Mouse (Mus musculus): ENCODE data around the gene Olfr642.

GRCm38 (mm10) chr7:104059215-104059614 lies 6.7 kb upstream of the Olfr642 start:
- TF ChIP-seq CTCF (IDR thresholded peaks at IDR 0.05) (no peak), EP300 (IDR thresholded peaks at IDR 0.05; ENCODE audit: insufficient read depth, low read depth, low read length) (no peak)

All from heart, adult 2 months (tissue).